Mouse (Mus musculus) kidney, postnatal 36 days (tissue): Measurements from ENCODE around the gene Epo.

Experiments
- DNase-seq, 2 experiments: peaks; one replicate each; pipeline ENCODE4 v3.0.0; 2021 to 2022; ENCODE audit warnings: mixed read lengths in 2 of 2

The Epo gene

GRCm38 (mm10) chr5:137533117-137533827 lies at the start of gene Epo, which contains the start of gene Gnb2:
TSS of gene Epo (minus strand) at chr5:137533242.
TSS of gene Gnb2 (minus strand) at chr5:137533510.
- DNase-seq, result peak; percentile 99 to 100

- DNase-seq, result no peak
These were observed 49.7 kb upstream of the Epo start for GRCm38 (mm10) chr5:137582702-137583101.

GRCm38 (mm10) chr5:137580246-137580645 lies 47.2 kb upstream of the Epo start:
- no peak for DNase-seq

- DNase-seq, result peak; percentile 27 to 58
These were observed 41.4 kb upstream of the Epo start for GRCm38 (mm10) chr5:137574470-137574901.

- no peak for DNase-seq
These were observed 37.9 kb upstream of the Epo start for GRCm38 (mm10) chr5:137570691-137571586.

GRCm38 (mm10) chr5:137570181-137570580 lies 37.1 kb upstream of the Epo start:
- DNase-seq, result no peak

- DNase-seq, result peak; percentile 60 to 82
These were observed 36.6 kb upstream of the Epo start, which contains the start of gene Tfr2 for GRCm38 (mm10) chr5:137569665-137570064. TSS of gene Tfr2 (plus strand) at chr5:137569840.

GRCm38 (mm10) chr5:137569031-137569430 lies 36.0 kb upstream of the Epo start:
- no peak for DNase-seq

GRCm38 (mm10) chr5:137568223-137568798 lies 35.3 kb upstream of the Epo start:
- no peak for DNase-seq

GRCm38 (mm10) chr5:137566416-137566815 lies 33.4 kb upstream of the Epo start:
- DNase-seq, result no peak

- DNase-seq, result no peak
These were observed 32.7 kb upstream of the Epo start for GRCm38 (mm10) chr5:137565744-137566143.

GRCm38 (mm10) chr5:137562965-137563364 lies 29.9 kb upstream of the Epo start:
- no peak for DNase-seq

GRCm38 (mm10) chr5:137561556-137561955 lies 28.5 kb upstream of the Epo start:
- DNase-seq, result no peak

- no peak for DNase-seq
These were observed 20.9 kb upstream of the Epo start for GRCm38 (mm10) chr5:137553898-137554297.

- peak; percentile 73 to 86 for DNase-seq
These were observed 20.4 kb upstream of the Epo start, which contains the start of gene Actl6b for GRCm38 (mm10) chr5:137553411-137553837. TSS of gene Actl6b (plus strand) at chr5:137553517.

- DNase-seq, result no peak
These were observed 20.0 kb upstream of the Epo start for GRCm38 (mm10) chr5:137553000-137553399.

- peak in 1 of 2 experiments; percentile 29 for DNase-seq
These were observed 18.1 kb upstream of the Epo start for GRCm38 (mm10) chr5:137551119-137551518.

GRCm38 (mm10) chr5:137549840-137550239 lies 16.8 kb upstream of the Epo start:
- no peak for DNase-seq

- DNase-seq, result peak; percentile 41 to 71
These were observed 12.6 kb upstream of the Epo start for GRCm38 (mm10) chr5:137545596-137545995.

GRCm38 (mm10) chr5:137544926-137545325 lies 11.9 kb upstream of the Epo start:
- DNase-seq, result no peak

GRCm38 (mm10) chr5:137541768-137542540 lies 8.9 kb upstream of the Epo start:
- DNase-seq, result no peak

GRCm38 (mm10) chr5:137540991-137541390 lies 7.9 kb upstream of the Epo start:
- no peak for DNase-seq
